Mouse (Mus musculus): ENCODE data around the gene B9d1. TPM values are rescaled to one million over a fixed set of nuclear protein-coding genes. Genes with fewer than 3 reads are reported as not detected.

The B9d1 gene
- polyA plus RNA-seq, 1 experiment, result 16.0 TPM

- Histone ChIP-seq H3K27ac (ENCODE audit: control insufficient read depth, insufficient read depth, low read length) (no peak overlapping the region), H3K4me3 (ENCODE audit: control insufficient read depth, insufficient read depth, low read length) (no peak overlapping the region), H3K36me3 (ENCODE audit: control insufficient read depth, insufficient read depth, low read length) (no peaks in the 10 kb centered on the region), H3K4me1 (replicated peaks; ENCODE audit: control insufficient read depth, insufficient read depth, low read length) (peaks cover 8% of the 10 kb centered on the region), H3K27me3 (ENCODE audit: control insufficient read depth, insufficient read depth, low read length) (no peaks in the 10 kb centered on the region)
- DNase-seq, result no peak
- 71% methylated on average over 12 of the region's 12 CpGs for WGBS
- no peak for TF ChIP-seq POLR2A (IDR thresholded peaks at IDR 0.05; ENCODE audit: control insufficient read depth, extremely low read depth, insufficient read depth, low read length, poor library complexity)
- TF ChIP-seq CTCF (IDR thresholded peaks at IDR 0.05; ENCODE audit: borderline replicate concordance, control insufficient read depth, extremely low read depth, insufficient read depth, low read length, poor library complexity), result no peak
Observed at GRCm38 (mm10) chr11:61476786-61477382, 28.1 kb upstream of the B9d1 start.

- Histone ChIP-seq H3K27ac (ENCODE audit: control insufficient read depth, insufficient read depth, low read length) (no peak overlapping the region), H3K4me3 (ENCODE audit: control insufficient read depth, insufficient read depth, low read length) (no peak overlapping the region), H3K4me1 (replicated peaks; ENCODE audit: control insufficient read depth, insufficient read depth, low read length) (peaks cover 10% of the 10 kb centered on the region), H3K27me3 (ENCODE audit: control insufficient read depth, insufficient read depth, low read length) (no peaks in the 10 kb centered on the region), H3K36me3 (ENCODE audit: control insufficient read depth, insufficient read depth, low read length) (no peaks in the 10 kb centered on the region)
- WGBS, result 84% methylated on average over 17 of the region's 17 CpGs
- DNase-seq, result no peak
- TF ChIP-seq CTCF (IDR thresholded peaks at IDR 0.05; ENCODE audit: borderline replicate concordance, control insufficient read depth, extremely low read depth, insufficient read depth, low read length, poor library complexity) (no peak), POLR2A (IDR thresholded peaks at IDR 0.05; ENCODE audit: control insufficient read depth, extremely low read depth, insufficient read depth, low read length, poor library complexity) (no peak)
Observed at GRCm38 (mm10) chr11:61477566-61478508, 27.1 kb upstream of the B9d1 start.

GRCm38 (mm10) chr11:61478788-61479187 lies 26.2 kb upstream of the B9d1 start:
- Histone ChIP-seq H3K4me1 (replicated peaks; ENCODE audit: control insufficient read depth, insufficient read depth, low read length) (peaks cover 10% of the 10 kb centered on the region), H3K27me3 (ENCODE audit: control insufficient read depth, insufficient read depth, low read length) (no peaks in the 10 kb centered on the region), H3K27ac (ENCODE audit: control insufficient read depth, insufficient read depth, low read length) (no peak overlapping the region), H3K36me3 (ENCODE audit: control insufficient read depth, insufficient read depth, low read length) (no peaks in the 10 kb centered on the region), H3K4me3 (ENCODE audit: control insufficient read depth, insufficient read depth, low read length) (no peak overlapping the region)
- no peak for DNase-seq
- 89% methylated on average over 4 of the region's 4 CpGs for WGBS
- no peak for TF ChIP-seq CTCF (IDR thresholded peaks at IDR 0.05; ENCODE audit: borderline replicate concordance, control insufficient read depth, extremely low read depth, insufficient read depth, low read length, poor library complexity)
- TF ChIP-seq POLR2A (IDR thresholded peaks at IDR 0.05; ENCODE audit: control insufficient read depth, extremely low read depth, insufficient read depth, low read length, poor library complexity), result no peak

GRCm38 (mm10) chr11:61481239-61482090 lies 23.5 kb upstream of the B9d1 start:
- Histone ChIP-seq H3K4me3 (ENCODE audit: control insufficient read depth, insufficient read depth, low read length) (no peak overlapping the region), H3K27ac (ENCODE audit: control insufficient read depth, insufficient read depth, low read length) (no peak overlapping the region; the same call in 1 of the 2 replicates), H3K27me3 (ENCODE audit: control insufficient read depth, insufficient read depth, low read length) (no peaks in the 10 kb centered on the region), H3K4me1 (replicated peaks; ENCODE audit: control insufficient read depth, insufficient read depth, low read length) (peaks cover 10% of the 10 kb centered on the region), H3K36me3 (ENCODE audit: control insufficient read depth, insufficient read depth, low read length) (no peaks in the 10 kb centered on the region)
- 39% methylated on average over 9 of the region's 9 CpGs for WGBS
- DNase-seq, result peak; percentile 27
- no peak for TF ChIP-seq CTCF (IDR thresholded peaks at IDR 0.05; ENCODE audit: borderline replicate concordance, control insufficient read depth, extremely low read depth, insufficient read depth, low read length, poor library complexity)
- TF ChIP-seq POLR2A (IDR thresholded peaks at IDR 0.05; ENCODE audit: control insufficient read depth, extremely low read depth, insufficient read depth, low read length, poor library complexity), result no peak

GRCm38 (mm10) chr11:61483226-61483845 lies 21.6 kb upstream of the B9d1 start:
- no peaks in the 10 kb centered on the region; the same call in 1 of the 2 replicates for H3K36me3 ChIP-seq (ENCODE audit: control insufficient read depth, insufficient read depth, low read length)
- H3K4me1 ChIP-seq (replicated peaks; ENCODE audit: control insufficient read depth, insufficient read depth, low read length), result peaks cover 10% of the 10 kb centered on the region
- TF ChIP-seq POLR2A (IDR thresholded peaks at IDR 0.05; ENCODE audit: control insufficient read depth, extremely low read depth, insufficient read depth, low read length, poor library complexity), result no peak
- no peak for TF ChIP-seq CTCF (IDR thresholded peaks at IDR 0.05; ENCODE audit: borderline replicate concordance, control insufficient read depth, extremely low read depth, insufficient read depth, low read length, poor library complexity)
- no peak overlapping the region for H3K4me3 ChIP-seq (ENCODE audit: control insufficient read depth, insufficient read depth, low read length)
- no peaks in the 10 kb centered on the region for H3K27me3 ChIP-seq (ENCODE audit: control insufficient read depth, insufficient read depth, low read length)
- no peak for DNase-seq
- H3K27ac ChIP-seq (ENCODE audit: control insufficient read depth, insufficient read depth, low read length), result no peak overlapping the region
- WGBS, result 97% methylated on average over 13 of the region's 13 CpGs

Data from thymus, adult 2 months (tissue).